Mouse (Mus musculus) hindbrain, embryonic 13.5 days (tissue): ENCODE data around the gene Rps6kb1. TPM values are rescaled to one million over a fixed set of nuclear protein-coding genes. Genes with fewer than 3 reads are reported as not detected.

ENCODE experiments used
- ATAC-seq: fragments of 200-750 bp; cut with Nextera tagmentation; 2 replicates; pipeline ENCODE4 v1.8.0; 2017; ENCODE audit warnings: moderate TSS enrichment; ENCODE audit not compliant: low FRiP score
- H3K27ac ChIP-seq: fragments of 300-500 bp; sonication (generic); 2 replicates; pipeline ENCODE4 v1.5.1; 2015; ENCODE audit warnings: inconsistent platforms, mild to moderate bottlenecking, moderate library complexity
- H3K27me3 ChIP-seq: fragments of 300-500 bp; sonication (generic); 2 replicates; pipeline ENCODE4 v1.6.1; 2015; ENCODE audit warnings: mild to moderate bottlenecking, inconsistent platforms
- H3K36me3 ChIP-seq: fragments of 300-500 bp; sonication (generic); 2 replicates; pipeline ENCODE4 v1.6.1; 2015; ENCODE audit warnings: mild to moderate bottlenecking, inconsistent platforms
- H3K4me1 ChIP-seq: fragments of 300-500 bp; sonication (generic); replicated peaks from 2 replicates; pipeline ENCODE4 v1.6.1; 2015; ENCODE audit warnings: inconsistent platforms
- H3K4me2 ChIP-seq: fragments of 300-500 bp; sonication (generic); 2 replicates; pipeline ENCODE4 v1.6.1; 2015; ENCODE audit warnings: inconsistent platforms, mild to moderate bottlenecking, moderate library complexity
- H3K4me3 ChIP-seq: fragments of 300-500 bp; sonication (generic); 2 replicates; pipeline ENCODE4 v1.5.1; 2015; ENCODE audit warnings: mild to moderate bottlenecking, inconsistent platforms
- H3K9ac ChIP-seq: fragments of 300-500 bp; sonication (generic); 2 replicates; pipeline ENCODE4 v1.6.1; 2015; ENCODE audit warnings: mild to moderate bottlenecking, inconsistent platforms
- H3K9me3 ChIP-seq: fragments of 300-500 bp; sonication (generic); 2 replicates; pipeline ENCODE4 v1.6.1; 2016; ENCODE audit warnings: inconsistent platforms
- WGBS: fragments of 180-500 bp; shearing (Covaris S2); methylation state at CpG from one replicate; pipeline ENCODE4 v1.1.7; 2015; 5-methylcytosine and 5-hydroxymethylcytosine counted together
- polyA plus RNA-seq: library from polyadenylated mRNA; unstranded; fragments of >200 nt; fragmentation: Nextera tagmentation; extraction: Ambion mirVana; gene quantifications from 2 replicates; pipeline ENCODE4 v1.2.1, GENCODE M21; 2015

The Rps6kb1 gene
- polyA plus RNA-seq, 1 experiment from 2014 or later = 62.4 TPM

DNA sequence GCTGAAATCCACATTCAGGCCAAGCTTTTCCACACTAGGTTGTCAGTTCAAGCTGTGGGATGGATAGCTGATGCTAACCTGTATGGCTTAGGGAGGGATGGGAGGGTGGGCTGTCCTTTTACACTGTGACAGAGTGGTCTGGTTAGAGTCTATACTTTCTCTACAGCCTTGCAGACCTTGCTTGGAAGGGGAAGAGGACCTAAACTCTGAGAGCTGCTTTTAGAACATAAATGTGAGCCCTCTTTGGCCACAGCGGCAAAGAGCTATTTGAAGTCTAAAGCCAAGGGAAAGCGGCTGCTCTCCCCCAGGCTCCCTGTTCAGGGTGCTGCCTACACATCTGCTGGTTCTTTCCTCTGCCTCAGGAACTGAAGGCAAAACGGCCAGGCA is 41.0 kb upstream of the Rps6kb1 start:
- Histone ChIP-seq H3K36me3 (peaks cover 9% of the 10 kb centered on the region; the same call in 1 of the 2 replicates), H3K27me3 (no peaks in the 10 kb centered on the region), H3K9me3 (no peaks in the 10 kb centered on the region), H3K4me1 (peaks cover 14% of the 10 kb centered on the region), H3K9ac (no peak overlapping the region), H3K27ac (no peak overlapping the region), H3K4me3 (no peak overlapping the region), H3K4me2 (no peak overlapping the region)
- 44% methylated on average over 3 of the region's 3 CpGs for WGBS
- ATAC-seq = no peak

DNA sequence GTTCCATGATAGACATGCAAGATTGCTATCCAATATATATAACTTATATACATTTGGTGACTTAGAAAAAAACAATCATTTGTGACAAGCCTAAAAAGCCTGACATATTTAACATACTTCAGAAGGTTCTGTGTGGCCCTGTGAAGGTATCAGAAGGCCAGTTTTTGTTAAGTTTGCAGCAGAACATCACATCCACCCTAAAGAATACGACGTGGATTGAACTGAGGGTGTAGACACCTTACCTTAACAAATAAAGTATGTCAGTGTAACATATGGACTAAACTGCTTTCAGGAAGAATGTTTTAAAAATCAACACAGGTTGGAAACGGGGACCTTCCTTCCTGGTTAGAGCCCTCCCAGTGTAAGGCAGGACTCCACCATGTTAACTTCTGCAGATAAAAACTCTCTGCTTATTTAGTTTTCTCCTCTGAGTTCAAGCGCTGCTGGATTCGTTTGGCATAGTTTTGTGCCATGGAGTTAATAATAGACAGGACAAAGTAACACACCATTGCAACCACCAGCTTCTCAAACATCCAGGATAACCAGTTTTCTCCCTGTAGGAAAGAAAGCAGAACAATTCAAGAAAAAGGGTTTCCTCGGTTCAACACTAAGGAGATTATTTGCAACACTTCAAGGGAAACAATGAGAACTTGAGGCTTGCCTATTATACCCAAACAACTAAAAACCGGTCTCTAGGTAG is 40.4 kb upstream of the Rps6kb1 start:
- ATAC-seq = no peak
- Histone ChIP-seq H3K4me1 (peaks cover 14% of the 10 kb centered on the region), H3K27ac (no peak overlapping the region), H3K9ac (no peak overlapping the region), H3K27me3 (no peaks in the 10 kb centered on the region), H3K36me3 (peaks cover 9% of the 10 kb centered on the region; the same call in 1 of the 2 replicates), H3K4me3 (no peak overlapping the region), H3K4me2 (no peak overlapping the region), H3K9me3 (no peaks in the 10 kb centered on the region)
- WGBS = 81% methylated on average over 7 of the region's 7 CpGs

DNA sequence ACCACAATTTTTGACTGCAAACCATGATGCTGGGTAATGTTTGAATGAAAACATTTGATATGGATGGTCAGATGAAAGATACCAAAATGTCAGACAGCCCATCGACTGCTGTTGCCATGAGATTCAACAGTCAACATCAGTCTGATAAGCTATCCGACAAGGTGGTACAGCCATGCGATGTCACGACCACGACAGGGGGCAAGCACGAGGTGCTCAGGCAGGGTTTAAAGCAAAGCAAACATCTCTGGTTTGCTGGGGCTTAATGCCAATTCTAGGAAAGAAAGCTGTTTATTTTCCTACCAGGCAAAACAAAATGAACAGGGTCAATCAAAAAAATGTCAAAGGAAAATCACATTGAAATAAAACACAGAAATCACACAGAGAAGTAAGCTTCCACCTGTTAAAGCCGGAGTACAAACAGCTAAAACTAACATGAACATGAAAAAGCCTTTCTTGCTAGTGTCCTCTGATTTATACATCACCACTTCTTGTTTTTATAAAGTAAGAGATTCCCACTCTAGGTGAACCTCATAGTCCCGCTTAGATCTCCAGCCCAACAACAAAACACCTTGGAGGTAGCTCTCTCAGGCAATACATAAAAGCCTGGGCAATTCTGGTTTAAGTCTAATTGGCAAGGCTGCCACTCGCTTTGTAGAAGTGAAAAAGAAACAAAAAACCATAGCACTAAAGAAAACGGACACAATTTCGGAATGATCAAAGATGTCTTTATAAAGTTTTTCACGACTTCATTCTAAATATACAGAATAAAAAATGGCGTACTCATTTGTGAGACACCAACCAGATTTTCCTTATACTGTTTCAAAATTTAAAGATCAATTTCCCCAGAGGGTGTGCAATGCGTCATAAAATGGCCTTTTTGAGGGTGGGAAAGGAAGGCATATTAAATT is 39.6 kb upstream of the Rps6kb1 start:
- WGBS = 92% methylated on average over 14 of the region's 14 CpGs

DNA sequence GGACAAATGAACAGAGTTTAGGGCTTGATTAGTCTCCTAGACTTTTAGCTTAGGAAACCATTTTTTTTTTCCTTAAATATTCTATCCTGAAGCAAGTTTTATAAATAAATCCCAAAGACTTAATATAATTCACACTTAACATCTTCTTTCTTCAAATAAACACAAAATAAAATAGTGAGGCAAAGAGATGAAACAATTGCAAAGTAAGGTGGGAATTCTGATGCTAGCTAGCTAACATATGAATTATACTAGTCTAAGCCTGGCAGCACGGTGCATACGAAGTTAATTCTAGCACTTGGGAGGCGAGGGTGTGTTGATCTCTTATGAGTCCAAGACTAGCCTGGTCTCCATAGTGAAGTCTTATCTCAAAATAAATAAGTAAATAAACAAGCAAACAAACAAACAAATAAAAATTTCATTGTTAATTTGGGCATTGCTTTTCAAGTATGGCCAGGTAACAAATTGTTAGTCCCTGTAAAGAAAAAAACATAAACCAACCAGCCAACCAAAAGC is 38.8 kb upstream of the Rps6kb1 start:
- Histone ChIP-seq H3K9ac (no peak overlapping the region), H3K4me2 (no peak overlapping the region), H3K36me3 (peaks cover 9% of the 10 kb centered on the region; the same call in 1 of the 2 replicates), H3K4me1 (peaks cover 14% of the 10 kb centered on the region), H3K4me3 (no peak overlapping the region), H3K27ac (no peak overlapping the region), H3K9me3 (no peaks in the 10 kb centered on the region), H3K27me3 (no peaks in the 10 kb centered on the region)
- WGBS = 90% methylated on average over 3 of the region's 3 CpGs
- ATAC-seq = no peak

More for the DNA sequence above, 39.6 kb upstream of the Rps6kb1 start:
- Histone ChIP-seq H3K27me3 (no peaks in the 10 kb centered on the region), H3K27ac (no peak overlapping the region), H3K4me3 (no peak overlapping the region), H3K36me3 (peaks cover 9% of the 10 kb centered on the region; the same call in 1 of the 2 replicates), H3K4me1 (peaks cover 14% of the 10 kb centered on the region), H3K9ac (no peak overlapping the region), H3K9me3 (no peaks in the 10 kb centered on the region), H3K4me2 (no peak overlapping the region)
- no peak for ATAC-seq

DNA sequence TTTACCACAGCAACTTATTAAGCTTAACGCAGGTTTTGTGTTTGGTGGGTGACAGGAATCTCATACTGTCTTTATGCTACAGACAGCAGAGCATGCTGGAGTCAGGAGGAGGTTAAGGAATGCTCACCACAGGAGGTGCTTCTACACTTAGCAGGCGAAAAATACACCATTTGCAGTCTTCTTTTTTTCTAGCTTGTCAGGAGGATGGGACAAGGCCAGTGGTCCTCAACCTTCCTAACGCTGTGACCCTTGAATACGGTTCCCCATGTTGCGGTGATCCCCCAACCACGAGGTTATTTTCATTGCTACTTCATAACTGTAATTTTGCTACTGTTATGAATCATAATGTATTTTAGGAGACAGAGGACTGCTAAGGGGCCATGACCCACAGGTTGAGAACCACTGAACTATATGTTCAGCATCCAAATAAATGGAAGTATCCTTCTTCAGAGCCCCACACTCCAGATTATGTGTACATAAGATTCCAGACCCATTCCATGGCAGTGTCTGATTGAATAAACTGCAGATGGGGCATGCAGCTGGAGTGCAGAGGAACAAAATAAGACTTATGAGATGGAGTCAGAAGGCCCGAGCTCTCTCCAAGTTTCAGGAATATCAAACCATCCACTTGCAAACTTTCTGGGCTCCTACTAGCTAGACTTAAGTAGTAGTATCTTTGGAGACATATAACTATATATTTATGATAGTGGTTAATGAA is 38.1 kb upstream of the Rps6kb1 start:
- H3K27ac ChIP-seq = no peak overlapping the region
- no peak overlapping the region for H3K4me2 ChIP-seq
- no peak overlapping the region for H3K9ac ChIP-seq
- no peaks in the 10 kb centered on the region for H3K9me3 ChIP-seq
- no peaks in the 10 kb centered on the region for H3K27me3 ChIP-seq
- H3K4me1 ChIP-seq = peaks cover 14% of the 10 kb centered on the region
- peaks cover 9% of the 10 kb centered on the region; the same call in 1 of the 2 replicates for H3K36me3 ChIP-seq
- ATAC-seq = no peak
- WGBS = 83% methylated on average over 7 of the region's 7 CpGs
- no peak overlapping the region for H3K4me3 ChIP-seq

DNA sequence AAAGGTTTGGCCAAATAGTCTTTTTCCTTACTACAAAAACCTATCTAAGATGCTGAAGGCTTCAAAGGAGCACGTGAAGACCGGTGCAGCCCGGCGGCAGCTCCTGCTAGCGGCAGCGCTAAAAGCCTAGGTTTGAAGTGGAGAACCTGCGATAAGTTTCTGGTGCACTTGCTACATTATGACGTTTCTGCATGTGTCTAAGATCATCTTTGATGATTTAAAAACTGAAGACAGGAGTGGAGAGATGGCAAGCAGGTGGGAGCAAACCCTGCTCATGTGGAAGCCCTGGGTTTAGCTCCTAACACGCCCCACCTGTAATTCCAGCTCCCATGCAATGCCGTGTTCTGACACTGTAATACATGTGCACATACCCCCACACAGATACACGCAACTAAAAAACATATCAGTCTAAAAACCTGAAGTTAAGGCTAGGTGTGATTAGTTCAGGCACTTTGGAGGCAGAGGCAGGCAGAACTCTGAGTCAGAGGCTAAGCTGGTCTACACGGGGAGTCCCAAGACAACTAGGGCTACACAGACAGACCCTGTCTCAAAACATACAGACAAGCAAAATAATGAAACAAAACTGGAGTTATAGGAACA is 37.4 kb upstream of the Rps6kb1 start:
- Histone ChIP-seq H3K36me3 (peaks cover 9% of the 10 kb centered on the region; the same call in 1 of the 2 replicates), H3K4me3 (no peak overlapping the region), H3K4me1 (peaks cover 10% of the 10 kb centered on the region), H3K4me2 (no peak overlapping the region), H3K27me3 (no peaks in the 10 kb centered on the region), H3K27ac (no peak overlapping the region), H3K9me3 (no peaks in the 10 kb centered on the region), H3K9ac (no peak overlapping the region)
- no peak for ATAC-seq
- 92% methylated on average over 12 of the region's 12 CpGs for WGBS

DNA sequence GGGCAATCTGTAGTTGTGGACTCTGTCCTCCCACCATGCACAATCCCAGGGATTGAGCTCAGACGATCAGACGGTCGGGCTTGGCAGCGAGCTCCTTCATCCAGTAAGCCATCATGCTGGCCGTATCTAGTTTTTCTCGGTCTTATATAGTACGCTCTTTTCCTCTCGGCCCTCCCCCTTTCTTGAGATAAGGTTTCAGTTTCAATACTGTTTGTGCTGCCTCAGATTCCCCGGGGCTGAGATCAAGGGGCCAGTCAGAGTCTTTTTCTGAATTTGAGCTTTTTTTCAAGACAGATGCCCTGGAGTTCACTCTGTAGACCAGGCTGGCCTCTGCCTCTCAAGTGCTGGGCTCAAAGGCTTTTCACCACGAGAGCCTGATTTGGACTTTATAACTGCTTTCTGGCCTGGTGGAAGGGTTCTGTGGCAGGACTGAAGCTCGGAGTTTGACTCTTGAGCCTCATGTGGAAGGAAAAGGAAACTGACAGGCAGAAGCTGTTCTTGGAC is 36.7 kb upstream of the Rps6kb1 start:
- H3K4me1 ChIP-seq = peaks cover 10% of the 10 kb centered on the region
- H3K9me3 ChIP-seq = no peaks in the 10 kb centered on the region
- no peak overlapping the region for H3K4me3 ChIP-seq
- peaks cover 9% of the 10 kb centered on the region; the same call in 1 of the 2 replicates for H3K36me3 ChIP-seq
- H3K9ac ChIP-seq = no peak overlapping the region
- no peak overlapping the region for H3K27ac ChIP-seq
- H3K4me2 ChIP-seq = no peak overlapping the region
- no peak for ATAC-seq
- 78% methylated on average over 11 of the region's 11 CpGs for WGBS
- no peaks in the 10 kb centered on the region for H3K27me3 ChIP-seq

DNA sequence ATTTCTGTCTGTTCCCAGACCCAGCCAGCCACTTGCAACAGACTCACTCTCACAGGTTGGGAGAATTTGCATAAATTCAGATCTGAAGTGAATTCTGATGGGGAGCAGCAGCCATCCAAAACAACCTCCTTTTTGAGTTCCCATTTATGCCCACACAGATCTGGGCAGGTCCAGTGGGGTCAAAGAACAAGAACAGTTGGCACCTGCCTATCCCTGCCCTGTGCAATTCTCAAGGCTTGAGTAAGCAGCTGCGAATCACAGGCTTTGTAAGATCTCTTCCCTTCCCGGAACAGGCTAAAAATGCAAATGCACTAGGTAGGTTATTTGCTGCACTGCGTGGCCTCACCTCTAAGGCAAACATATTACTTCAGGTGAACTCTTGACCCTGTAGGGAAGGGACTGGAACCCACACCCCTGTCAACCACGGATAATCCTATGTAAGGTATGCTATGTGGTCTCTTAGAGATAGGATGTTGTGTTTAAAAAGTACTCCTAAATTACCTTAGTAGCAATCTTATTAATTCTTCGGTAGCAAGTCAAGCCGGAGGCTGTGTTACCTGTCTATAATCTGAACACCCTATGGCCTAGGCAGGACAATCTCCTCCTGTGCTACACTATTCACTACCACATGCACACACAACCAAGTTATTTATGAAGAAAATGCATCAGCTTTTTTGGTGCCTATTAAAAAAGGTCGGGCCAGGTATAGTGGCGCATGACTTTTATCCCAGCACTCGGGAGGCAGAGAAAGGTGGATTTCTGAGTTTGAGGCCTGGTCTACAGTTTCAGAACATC is 35.9 kb upstream of the Rps6kb1 start:
- Histone ChIP-seq H3K9ac (no peak overlapping the region), H3K4me2 (no peak overlapping the region), H3K9me3 (no peaks in the 10 kb centered on the region), H3K4me3 (no peak overlapping the region), H3K27ac (no peak overlapping the region), H3K4me1 (peaks cover 9% of the 10 kb centered on the region; the same call in 1 of the 2 replicates), H3K36me3 (peaks cover 9% of the 10 kb centered on the region; the same call in 1 of the 2 replicates), H3K27me3 (no peaks in the 10 kb centered on the region)
- no peak for ATAC-seq
- whole genome bisulfite sequencing = 89% methylated on average over 9 of the region's 9 CpGs

DNA sequence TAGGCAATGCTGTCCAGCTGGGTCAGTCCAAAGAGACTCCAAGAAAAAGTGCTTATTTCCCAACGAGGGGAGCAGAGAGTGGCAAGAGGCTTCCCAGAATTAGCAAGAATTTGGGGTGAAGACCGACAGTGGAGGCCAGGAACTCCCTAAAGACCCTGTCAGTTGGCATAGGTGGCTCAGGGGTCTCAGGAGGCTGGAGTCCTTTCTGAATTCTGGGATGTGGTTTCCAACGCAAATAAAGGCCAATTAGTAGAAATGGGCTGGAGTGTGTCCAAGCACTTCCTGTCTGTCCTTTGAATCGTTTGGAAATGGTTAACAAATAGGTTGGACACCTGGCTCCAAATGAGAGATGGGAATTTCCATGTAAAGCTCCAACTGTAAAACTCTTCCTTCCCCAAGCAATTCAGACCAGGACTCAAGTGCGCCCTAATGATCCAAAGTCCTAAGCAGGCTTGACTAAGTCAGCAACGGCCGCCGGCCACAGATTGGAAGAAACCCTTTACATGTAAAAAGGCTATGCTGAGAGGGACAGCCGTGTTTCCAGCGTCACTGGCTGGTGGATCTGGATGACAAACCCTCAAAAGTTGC is 35.2 kb upstream of the Rps6kb1 start:
- Histone ChIP-seq H3K27me3 (no peaks in the 10 kb centered on the region), H3K36me3 (peaks cover 6% of the 10 kb centered on the region; the same call in 1 of the 2 replicates), H3K4me2 (no peak overlapping the region), H3K27ac (no peak overlapping the region), H3K4me1 (peaks cover 9% of the 10 kb centered on the region; the same call in 1 of the 2 replicates), H3K9ac (no peak overlapping the region), H3K9me3 (no peaks in the 10 kb centered on the region), H3K4me3 (no peak overlapping the region)
- WGBS = 86% methylated on average over 10 of the region's 10 CpGs
- no peak for ATAC-seq

DNA sequence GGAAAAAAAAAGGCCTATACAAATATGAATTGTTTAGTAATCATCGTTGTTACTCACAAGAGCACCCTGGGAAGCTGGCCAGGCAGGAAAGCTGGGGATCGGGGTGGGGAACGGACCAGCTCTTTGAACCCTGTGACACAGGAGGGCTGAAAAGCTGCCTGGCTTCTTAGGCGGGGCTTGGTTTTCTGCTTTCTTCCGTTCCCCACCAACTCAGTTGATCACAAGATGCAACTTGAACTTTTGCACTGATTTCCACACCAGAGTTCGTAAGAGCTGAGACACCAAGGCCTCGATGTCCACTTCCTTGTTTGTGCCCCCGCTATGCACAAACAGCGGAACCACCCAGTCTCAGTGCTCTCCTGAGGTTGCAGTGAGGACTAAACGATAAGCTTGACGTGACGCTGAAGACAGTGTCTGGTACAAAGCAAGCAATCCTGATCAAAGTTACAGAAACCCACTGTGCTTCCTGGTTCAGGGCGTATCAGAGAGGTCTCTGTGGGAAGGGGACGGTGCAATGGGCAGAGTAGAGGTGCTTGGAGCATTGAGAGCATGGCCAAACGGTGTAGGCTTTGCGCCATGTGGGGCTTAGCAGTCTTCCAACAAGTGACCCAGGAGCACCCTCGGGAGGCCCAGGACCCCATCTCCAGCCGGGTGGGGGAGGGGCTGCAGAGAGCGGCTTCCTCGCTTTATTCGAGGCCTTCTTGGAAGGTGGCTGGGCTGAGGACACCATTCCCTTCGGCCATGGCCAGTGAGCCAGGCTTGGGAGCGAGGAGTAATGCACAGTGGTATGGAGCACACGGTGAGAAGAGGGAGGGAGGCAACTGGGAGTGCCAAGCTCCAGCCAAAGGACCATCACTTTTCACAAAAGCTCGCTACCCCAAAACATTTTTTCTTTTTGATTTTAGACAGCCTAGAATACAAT is 34.5 kb upstream of the Rps6kb1 start:
- Histone ChIP-seq H3K9me3 (no peaks in the 10 kb centered on the region), H3K27me3 (no peaks in the 10 kb centered on the region), H3K27ac (no peak overlapping the region), H3K4me3 (no peak overlapping the region), H3K9ac (no peak overlapping the region), H3K4me1 (peaks cover 9% of the 10 kb centered on the region; the same call in 1 of the 2 replicates), H3K36me3 (peaks cover 6% of the 10 kb centered on the region; the same call in 1 of the 2 replicates), H3K4me2 (no peak overlapping the region)
- ATAC-seq = no peak
- WGBS = 80% methylated on average over 25 of the region's 25 CpGs
